Mouse (Mus musculus) ES-E14 (cell line): ENCODE measurements at regions not wholly inside any gene's neighbourhood (a gene's known extent, or its start where the extent isn't known, plus 50 kb on each side); places are given as distances from the start of the nearest gene placed in this dataset.

ENCODE experiments used
- CHD2 ChIP-seq: IDR thresholded peaks from 2 replicates; pipeline ENCODE4 v1.6.1; 2014; ENCODE audit warnings: mild to moderate bottlenecking, low read depth, low read length, inconsistent platforms
- HCFC1 ChIP-seq: IDR thresholded peaks from 2 replicates; pipeline ENCODE4 v1.6.1; 2012; ENCODE audit warnings: low read length, inconsistent platforms, borderline replicate concordance; ENCODE audit not compliant: insufficient read depth
- MAFK ChIP-seq: IDR thresholded peaks from 2 replicates; pipeline ENCODE4 v1.6.1; 2014; ENCODE audit warnings: mild to moderate bottlenecking, low read depth, low read length, inconsistent platforms; ENCODE audit not compliant: insufficient read depth
- ZC3H11A ChIP-seq: IDR thresholded peaks from 2 replicates; pipeline ENCODE4 v1.6.1; 2012; ENCODE audit warnings: low read depth, mild to moderate bottlenecking, inconsistent platforms, low read length, borderline replicate concordance
- ZNF384 ChIP-seq: IDR thresholded peaks from 2 replicates; pipeline ENCODE4 v1.6.1; 2012; ENCODE audit warnings: low read depth, low read length, inconsistent platforms

DNA sequence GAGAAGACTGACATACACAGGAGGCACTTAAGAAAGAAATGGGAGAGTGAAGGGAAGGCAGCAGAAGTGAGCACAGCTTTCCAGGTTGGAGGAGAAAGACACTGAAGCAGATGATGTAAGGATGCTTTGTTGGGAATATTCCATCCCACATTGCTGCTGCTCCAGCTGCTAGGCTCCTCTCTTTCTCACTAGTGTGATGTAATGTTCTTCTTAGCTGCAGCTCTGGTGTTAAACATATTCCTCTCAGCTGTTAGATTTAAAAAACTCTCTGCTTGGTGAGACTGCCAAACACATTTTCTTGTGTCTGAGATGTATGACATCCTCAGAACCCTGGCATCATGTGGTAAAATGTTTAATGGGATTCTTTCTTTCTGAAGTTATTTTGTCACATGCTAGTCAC, 120.1 kb downstream of the Cmpk2 start:
- no peak for TF ChIP-seq ZNF384
- no peak for TF ChIP-seq HCFC1
- no peak for TF ChIP-seq CHD2
- TF ChIP-seq MAFK: no peak
- no peak for TF ChIP-seq ZC3H11A
